Mouse (Mus musculus): Measurements from ENCODE around the gene Csnk1g1.

The Csnk1g1 gene

GRCm38 (mm10) chr9:66068056-66068455, 159.3 kb downstream of the Csnk1g1 start:
- no peak for DNase-seq (ENCODE audit: low spot score in 2 of 2)

- DNase-seq (ENCODE audit: low spot score in 2 of 2): no peak
Observed at GRCm38 (mm10) chr9:66068971-66069391, 160.3 kb downstream of the Csnk1g1 start.

- peak; percentile 70 to 79 for DNase-seq (ENCODE audit: low spot score in 2 of 2)
Observed at GRCm38 (mm10) chr9:66069583-66069982, 160.9 kb downstream of the Csnk1g1 start, which contains the start of gene Snx22. Snx22 (minus strand) TSS chr9:66069719.

GRCm38 (mm10) chr9:66070151-66070550, 161.4 kb downstream of the Csnk1g1 start:
- DNase-seq (ENCODE audit: low spot score in 2 of 2): no peak

GRCm38 (mm10) chr9:66072754-66073153, 164.0 kb downstream of the Csnk1g1 start:
- DNase-seq (ENCODE audit: low spot score in 2 of 2): no peak

GRCm38 (mm10) chr9:66078072-66078471, 169.3 kb downstream of the Csnk1g1 start:
- no peak for DNase-seq (ENCODE audit: low spot score in 2 of 2)

GRCm38 (mm10) chr9:66078493-66078892, 169.8 kb downstream of the Csnk1g1 start:
- DNase-seq (ENCODE audit: low spot score in 2 of 2): no peak

GRCm38 (mm10) chr9:66080804-66081459, 172.2 kb downstream of the Csnk1g1 start:
- no peak for DNase-seq (ENCODE audit: low spot score in 2 of 2)

GRCm38 (mm10) chr9:66081999-66082398, 173.3 kb downstream of the Csnk1g1 start:
- DNase-seq (ENCODE audit: low spot score in 2 of 2): no peak

- no peak for DNase-seq (ENCODE audit: low spot score in 2 of 2)
Observed at GRCm38 (mm10) chr9:66084171-66084570, 175.4 kb downstream of the Csnk1g1 start.

- no peak for DNase-seq (ENCODE audit: low spot score in 2 of 2)
Observed at GRCm38 (mm10) chr9:66087062-66087461, 178.3 kb downstream of the Csnk1g1 start.

- DNase-seq (ENCODE audit: low spot score in 2 of 2): peak; percentile 19 to 35
Observed at GRCm38 (mm10) chr9:66088411-66088810, 179.7 kb downstream of the Csnk1g1 start.

GRCm38 (mm10) chr9:66090593-66091244, 182.0 kb downstream of the Csnk1g1 start:
- DNase-seq (ENCODE audit: low spot score in 2 of 2): no peak

- no peak for DNase-seq (ENCODE audit: low spot score in 2 of 2)
Observed at GRCm38 (mm10) chr9:66091327-66092231, 182.9 kb downstream of the Csnk1g1 start.

- DNase-seq (ENCODE audit: low spot score in 2 of 2): no peak
Observed at GRCm38 (mm10) chr9:66092664-66093063, 183.9 kb downstream of the Csnk1g1 start.

Measured in heart, adult 9 months (tissue).